Mouse (Mus musculus) layer of hippocampus, postnatal 10 days (tissue): ENCODE data around the gene Ablim2. TPM values are rescaled to one million over a fixed set of nuclear protein-coding genes. Genes with fewer than 3 reads are reported as not detected.

Experiments used
- DNase-seq, 2 experiments: peaks; one replicate each; pipeline ENCODE4 v3.0.0; 2021; ENCODE audit warnings: low spot score in 2 of 2
- total RNA-seq, 2 experiments: library from RNA; stranded (reverse); gene quantifications; 2 replicates each; pipeline ENCODE4 v1.2.3; 2021

Ablim2 gene
- total RNA-seq, 2 experiments from 2014 or later, result 66.2 to 73.0 TPM

- no peak for DNase-seq
These were observed 18.7 kb upstream of the Ablim2 start for GRCm38 (mm10) chr5:35739005-35739404.

GRCm38 (mm10) chr5:35739536-35740278, 18.0 kb upstream of the Ablim2 start, which contains the start of gene Sh3tc1:
Gene Sh3tc1 (minus strand): TSS chr5:35739987.
- DNase-seq, result no peak

- no peak for DNase-seq
These were observed 17.0 kb upstream of the Ablim2 start for GRCm38 (mm10) chr5:35740716-35741115.

- DNase-seq, result no peak
These were observed 16.4 kb upstream of the Ablim2 start for GRCm38 (mm10) chr5:35741225-35741820.

- DNase-seq, result no peak
These were observed 14.3 kb upstream of the Ablim2 start for GRCm38 (mm10) chr5:35743238-35743951.

- no peak for DNase-seq
These were observed 13.5 kb upstream of the Ablim2 start for GRCm38 (mm10) chr5:35743990-35744722.

GRCm38 (mm10) chr5:35745406-35745805, 12.3 kb upstream of the Ablim2 start:
- no peak for DNase-seq

GRCm38 (mm10) chr5:35746910-35747309, 10.8 kb upstream of the Ablim2 start:
- DNase-seq, result peak; percentile 87 to 91

- no peak for DNase-seq
These were observed 8.3 kb upstream of the Ablim2 start for GRCm38 (mm10) chr5:35749416-35749815.

- DNase-seq, result no peak
These were observed 7.7 kb upstream of the Ablim2 start for GRCm38 (mm10) chr5:35750026-35750425.

GRCm38 (mm10) chr5:35751016-35751415, 6.7 kb upstream of the Ablim2 start:
- no peak for DNase-seq

GRCm38 (mm10) chr5:35755131-35755733, 2.4 kb upstream of the Ablim2 start:
- DNase-seq, result peak; percentile 66 to 68

- DNase-seq, result no peak
These were observed 1.7 kb upstream of the Ablim2 start for GRCm38 (mm10) chr5:35756020-35756419.

GRCm38 (mm10) chr5:35756997-35757638, 562 bp upstream of the Ablim2 start:
- DNase-seq, result peak; percentile 59 to 70

- DNase-seq, result peak; percentile 54 to 69
These were observed 687 bp downstream of the Ablim2 start for GRCm38 (mm10) chr5:35758081-35759053.

GRCm38 (mm10) chr5:35761323-35761722, 3.6 kb downstream of the Ablim2 start:
- no peak for DNase-seq

- DNase-seq, result peak in 1 of 2 experiments; percentile 28
These were observed 4.7 kb downstream of the Ablim2 start for GRCm38 (mm10) chr5:35762388-35762787.

- DNase-seq, result no peak
These were observed 5.2 kb downstream of the Ablim2 start for GRCm38 (mm10) chr5:35762850-35763249.

GRCm38 (mm10) chr5:35765909-35766308, 8.2 kb downstream of the Ablim2 start:
- no peak for DNase-seq
